Mouse (Mus musculus) small intestine, adult 2 months (tissue): ENCODE results near the gene Ankrd53.

ENCODE experiments used
- CTCF ChIP-seq: fragments of 200-500 bp; IDR thresholded peaks from 2 replicates; pipeline ENCODE4 v1.5.1; 2012; ENCODE audit warnings: low read depth, mild to moderate bottlenecking, control low read depth, inconsistent platforms, low read length, moderate library complexity, mixed read lengths; ENCODE audit not compliant: insufficient replicate concordance, insufficient read length; ENCODE audit errors: extremely low read depth
- POLR2A ChIP-seq: fragments of 200-500 bp; IDR thresholded peaks from 2 replicates; pipeline ENCODE4 v1.6.1; 2012; ENCODE audit warnings: low read depth, mild to moderate bottlenecking, control low read depth, inconsistent platforms, low read length, moderate library complexity

DNA sequence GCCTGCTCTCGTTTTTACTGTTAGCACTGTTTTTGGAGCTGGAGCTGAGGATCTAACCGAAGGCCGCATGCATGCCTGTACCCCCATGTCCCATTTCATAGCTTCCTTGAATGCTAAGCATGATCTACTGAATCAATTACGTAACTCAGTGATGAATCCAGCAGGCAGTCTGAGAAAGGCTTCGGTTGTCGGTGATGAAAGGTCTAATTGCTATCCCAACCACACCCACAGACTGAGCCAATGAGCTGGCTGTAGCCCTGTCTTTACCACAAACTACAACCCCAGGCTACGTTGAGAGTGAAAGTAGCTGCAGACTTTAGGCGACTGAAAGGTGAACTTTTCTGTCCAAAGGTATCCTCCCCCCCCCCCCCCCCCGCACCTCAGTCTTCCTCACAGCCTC is 11.7 kb downstream of the Ankrd53 start:
- TF ChIP-seq POLR2A (no peak), CTCF (no peak)
